Mouse (Mus musculus): ENCODE measurements around the gene Nkain2. TPM values are rescaled to one million over a fixed set of nuclear protein-coding genes. Genes with fewer than 3 reads are reported as not detected.
A peak's percentile ranks its signal among the peaks of the same experiment; 100 is the strongest.

The Nkain2 gene
- 0.14 and 0.40 TPM in 2 replicates for polyA plus RNA-seq (2014; fragmentation: Nextera tagmentation; extraction: Ambion mirVana)

- no peaks in the 10 kb centered on the region for H3K4me1 ChIP-seq (replicated peaks; ENCODE audit: control insufficient read depth, insufficient read depth, low read length)
- H3K27me3 ChIP-seq (replicated peaks; ENCODE audit: control insufficient read depth, insufficient read depth, low read length), result peaks cover 13% of the 10 kb centered on the region
- peak within 1 kb of the TSS; percentile 50 for H3K9ac ChIP-seq (ENCODE audit: low read depth, low read length)
- no peaks in the 10 kb centered on the region for H3K9me3 ChIP-seq (ENCODE audit: control insufficient read depth, low read length)
- no peaks in the 10 kb centered on the region for H3K36me3 ChIP-seq (ENCODE audit: control insufficient read depth, insufficient read depth, low read length)
- peak; percentile 45 for ATAC-seq (replicated peaks; ENCODE audit: low FRiP score)
- WGBS, result under 1% methylated on average over 80 of the region's 81 CpGs
- H3K27ac ChIP-seq (ENCODE audit: low read depth, low read length), result no peak within 1 kb of the TSS
- peak; percentile 41 for DNase-seq (ENCODE audit: low spot score)
- H3K4me2 ChIP-seq, result peak within 1 kb of the TSS; percentile 81
- peak within 1 kb of the TSS; percentile 63 for H3K4me3 ChIP-seq (ENCODE audit: low read depth, low read length)
These were observed at the start of gene Nkain2 for GRCm38 (mm10) chr10:32889652-32890506. TSS of gene Nkain2 (minus strand) at chr10:32890462.

GRCm38 (mm10) chr10:32939853-32940252, 49.6 kb upstream of the Nkain2 start:
- ATAC-seq (replicated peaks; ENCODE audit: low FRiP score) (no peak), DNase-seq (ENCODE audit: low spot score) (no peak)
- no peak overlapping the region for H3K4me3 ChIP-seq (ENCODE audit: low read depth, low read length)
- H3K9me3 ChIP-seq (ENCODE audit: control insufficient read depth, low read length), result 0 out of 2 replicates have a peak, but pooled peaks cover 6% of the 10 kb centered on the region
- no peak overlapping the region for H3K9ac ChIP-seq (ENCODE audit: low read depth, low read length)
- H3K27ac ChIP-seq (ENCODE audit: low read depth, low read length), result no peak overlapping the region
- H3K27me3 ChIP-seq (replicated peaks; ENCODE audit: control insufficient read depth, insufficient read depth, low read length), result no peaks in the 10 kb centered on the region
- H3K36me3 ChIP-seq (ENCODE audit: control insufficient read depth, insufficient read depth, low read length), result no peaks in the 10 kb centered on the region
- no peaks in the 10 kb centered on the region for H3K4me1 ChIP-seq (replicated peaks; ENCODE audit: control insufficient read depth, insufficient read depth, low read length)
- 86% methylated on average over 3 of the region's 3 CpGs for WGBS
- no peak overlapping the region for H3K4me2 ChIP-seq

GRCm38 (mm10) chr10:32895093-32895492, 4.8 kb upstream of the Nkain2 start:
- no peak overlapping the region for H3K4me3 ChIP-seq (ENCODE audit: low read depth, low read length)
- no peaks in the 10 kb centered on the region for H3K36me3 ChIP-seq (ENCODE audit: control insufficient read depth, insufficient read depth, low read length)
- ATAC-seq (replicated peaks; ENCODE audit: low FRiP score) (no peak), DNase-seq (ENCODE audit: low spot score) (no peak)
- no peaks in the 10 kb centered on the region for H3K4me1 ChIP-seq (replicated peaks; ENCODE audit: control insufficient read depth, insufficient read depth, low read length)
- peaks cover 2% of the 10 kb centered on the region for H3K27me3 ChIP-seq (replicated peaks; ENCODE audit: control insufficient read depth, insufficient read depth, low read length)
- no peak overlapping the region for H3K27ac ChIP-seq (ENCODE audit: low read depth, low read length)
- H3K4me2 ChIP-seq, result no peak overlapping the region
- H3K9ac ChIP-seq (ENCODE audit: low read depth, low read length), result no peak overlapping the region
- H3K9me3 ChIP-seq (ENCODE audit: control insufficient read depth, low read length), result no peaks in the 10 kb centered on the region

GRCm38 (mm10) chr10:32890507-32891131, 357 bp upstream of the Nkain2 start:
- 3% methylated on average over 13 of the region's 13 CpGs for WGBS
- H3K9me3 ChIP-seq (ENCODE audit: control insufficient read depth, low read length), result no peaks in the 10 kb centered on the region
- H3K36me3 ChIP-seq (ENCODE audit: control insufficient read depth, insufficient read depth, low read length), result no peaks in the 10 kb centered on the region
- H3K27me3 ChIP-seq (replicated peaks; ENCODE audit: control insufficient read depth, insufficient read depth, low read length), result peaks cover 13% of the 10 kb centered on the region
- no peaks in the 10 kb centered on the region for H3K4me1 ChIP-seq (replicated peaks; ENCODE audit: control insufficient read depth, insufficient read depth, low read length)
- peak overlapping the region; percentile 63 for H3K4me3 ChIP-seq (ENCODE audit: low read depth, low read length)
- peak; percentile 36 for DNase-seq (ENCODE audit: low spot score)
- H3K9ac ChIP-seq (ENCODE audit: low read depth, low read length), result no peak overlapping the region
- peak overlapping the region; percentile 81 for H3K4me2 ChIP-seq
- no peak overlapping the region for H3K27ac ChIP-seq (ENCODE audit: low read depth, low read length)
- no peak for ATAC-seq (replicated peaks; ENCODE audit: low FRiP score)

- ATAC-seq (replicated peaks; ENCODE audit: low FRiP score), result no peak
These were observed 8.3 kb downstream of the Nkain2 start for GRCm38 (mm10) chr10:32881977-32882376.

GRCm38 (mm10) chr10:32870691-32871406, 19.4 kb downstream of the Nkain2 start:
- DNase-seq (ENCODE audit: low spot score), result no peak
- no peak overlapping the region for H3K4me3 ChIP-seq (ENCODE audit: low read depth, low read length)
- no peaks in the 10 kb centered on the region for H3K27me3 ChIP-seq (replicated peaks; ENCODE audit: control insufficient read depth, insufficient read depth, low read length)
- H3K27ac ChIP-seq (ENCODE audit: low read depth, low read length), result no peak overlapping the region
- H3K4me2 ChIP-seq, result no peak overlapping the region
- H3K9ac ChIP-seq (ENCODE audit: low read depth, low read length), result no peak overlapping the region
- no peaks in the 10 kb centered on the region for H3K4me1 ChIP-seq (replicated peaks; ENCODE audit: control insufficient read depth, insufficient read depth, low read length)
- H3K36me3 ChIP-seq (ENCODE audit: control insufficient read depth, insufficient read depth, low read length), result no peaks in the 10 kb centered on the region
- no peaks in the 10 kb centered on the region for H3K9me3 ChIP-seq (ENCODE audit: control insufficient read depth, low read length)
- no peak for ATAC-seq (replicated peaks; ENCODE audit: low FRiP score)
- WGBS, result 63% methylated on average over 1 of the region's 1 CpGs

More at GRCm38 (mm10) chr10:32881977-32882376, 8.3 kb downstream of the Nkain2 start:
- WGBS, result 70% methylated on average over 6 of the region's 6 CpGs
- no peak overlapping the region for H3K4me2 ChIP-seq
- DNase-seq (ENCODE audit: low spot score), result no peak
- no peaks in the 10 kb centered on the region for H3K27me3 ChIP-seq (replicated peaks; ENCODE audit: control insufficient read depth, insufficient read depth, low read length)
- no peak overlapping the region for H3K4me3 ChIP-seq (ENCODE audit: low read depth, low read length)
- H3K9ac ChIP-seq (ENCODE audit: low read depth, low read length), result no peak overlapping the region
- no peaks in the 10 kb centered on the region for H3K36me3 ChIP-seq (ENCODE audit: control insufficient read depth, insufficient read depth, low read length)
- H3K9me3 ChIP-seq (ENCODE audit: control insufficient read depth, low read length), result no peaks in the 10 kb centered on the region
- H3K4me1 ChIP-seq (replicated peaks; ENCODE audit: control insufficient read depth, insufficient read depth, low read length), result no peaks in the 10 kb centered on the region
- H3K27ac ChIP-seq (ENCODE audit: low read depth, low read length), result no peak overlapping the region

- H3K4me3 ChIP-seq (ENCODE audit: low read depth, low read length), result no peak overlapping the region
- no peak overlapping the region for H3K27ac ChIP-seq (ENCODE audit: low read depth, low read length)
- WGBS, result 51% methylated on average over 1 of the region's 1 CpGs
- no peaks in the 10 kb centered on the region for H3K27me3 ChIP-seq (replicated peaks; ENCODE audit: control insufficient read depth, insufficient read depth, low read length)
- ATAC-seq (replicated peaks; ENCODE audit: low FRiP score) (no peak), DNase-seq (ENCODE audit: low spot score) (no peak)
- H3K9ac ChIP-seq (ENCODE audit: low read depth, low read length), result no peak overlapping the region
- H3K9me3 ChIP-seq (ENCODE audit: control insufficient read depth, low read length), result no peaks in the 10 kb centered on the region
- H3K4me2 ChIP-seq, result no peak overlapping the region
- no peaks in the 10 kb centered on the region for H3K4me1 ChIP-seq (replicated peaks; ENCODE audit: control insufficient read depth, insufficient read depth, low read length)
- no peaks in the 10 kb centered on the region for H3K36me3 ChIP-seq (ENCODE audit: control insufficient read depth, insufficient read depth, low read length)
These were observed 20.7 kb downstream of the Nkain2 start for GRCm38 (mm10) chr10:32869541-32869940.

GRCm38 (mm10) chr10:32815210-32815883, 74.9 kb downstream of the Nkain2 start:
- Histone ChIP-seq H3K27me3 (replicated peaks; ENCODE audit: control insufficient read depth, insufficient read depth, low read length) (no peaks in the 10 kb centered on the region), H3K36me3 (ENCODE audit: control insufficient read depth, insufficient read depth, low read length) (no peaks in the 10 kb centered on the region), H3K27ac (ENCODE audit: low read depth, low read length) (no peak overlapping the region), H3K9me3 (ENCODE audit: control insufficient read depth, low read length) (no peaks in the 10 kb centered on the region), H3K4me3 (ENCODE audit: low read depth, low read length) (no peak overlapping the region), H3K9ac (ENCODE audit: low read depth, low read length) (no peak overlapping the region), H3K4me2 (no peak overlapping the region), H3K4me1 (replicated peaks; ENCODE audit: control insufficient read depth, insufficient read depth, low read length) (no peaks in the 10 kb centered on the region)
- DNase-seq (ENCODE audit: low spot score) (no peak), ATAC-seq (replicated peaks; ENCODE audit: low FRiP score) (no peak)
- 79% methylated on average over 4 of the region's 4 CpGs for WGBS

All from liver, embryonic 11.5 days (tissue).